Mouse (Mus musculus) E14TG2a.4 (cell line): ENCODE results near the gene Elf5.

ENCODE experiments used
- CTCF ChIP-seq: conservative IDR thresholded peaks from 2 replicates; pipeline ENCODE4 v1.5.1; 2014; ENCODE audit warnings: low read length
- NANOG ChIP-seq: IDR thresholded peaks from 2 replicates; pipeline ENCODE4 v1.6.1; 2014; ENCODE audit warnings: borderline replicate concordance, low read length, mixed read lengths
- POU5F1 ChIP-seq: IDR thresholded peaks from 2 replicates; pipeline ENCODE4 v1.6.1; 2014; ENCODE audit warnings: low read length, borderline replicate concordance

DNA sequence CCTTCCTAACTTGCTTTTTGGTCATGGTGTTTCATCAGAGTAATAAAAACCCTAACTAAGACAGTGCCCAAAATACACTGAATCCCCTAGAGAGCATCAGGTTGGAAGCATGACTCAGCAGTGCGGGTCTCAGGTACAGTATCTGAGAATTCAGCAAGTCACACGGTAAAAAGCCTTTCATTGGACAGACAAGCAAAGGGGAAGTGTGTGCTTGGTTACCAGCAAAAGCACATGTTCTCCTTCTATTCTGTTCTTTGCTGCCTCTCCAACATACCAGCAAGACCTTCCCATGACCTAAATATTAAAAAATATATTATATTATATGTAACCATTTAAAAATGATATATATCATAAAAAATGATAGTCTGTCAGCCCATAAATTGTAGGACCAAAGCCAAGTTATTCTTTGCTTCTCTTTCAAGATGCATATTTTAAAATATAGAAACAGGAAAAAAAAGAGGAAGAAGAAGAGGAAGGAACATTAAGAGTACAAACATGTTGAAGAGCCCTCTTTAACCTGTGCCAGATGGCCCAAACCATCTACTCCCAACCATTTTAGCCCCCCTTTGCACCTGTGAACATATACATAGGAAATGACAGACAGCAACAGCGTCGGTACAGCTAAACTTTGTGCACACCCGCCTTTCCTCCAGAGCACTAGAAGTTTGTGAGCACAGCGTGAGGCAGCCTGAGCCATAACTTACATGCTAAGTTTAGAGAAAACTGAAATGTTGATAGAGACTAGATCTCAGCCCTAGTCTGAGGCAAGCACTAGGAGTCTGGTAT is 84.3 kb downstream of the Elf5 start:
- TF ChIP-seq CTCF (no peak), NANOG (no peak), POU5F1 (no peak)
